Mouse (Mus musculus) cerebellum, adult 11-12 months (tissue): Measurements from ENCODE around the gene Crp.

Experiments used
- DNase-seq: peaks from one replicate; pipeline ENCODE4 v3.0.0; 2022

The Crp gene

GRCm38 (mm10) chr1:172697844-172698243 is at the start of gene Crp:
TSS of gene Crp (plus strand) at chr1:172698055.
- no peak for DNase-seq

- DNase-seq, result no peak
Measured at GRCm38 (mm10) chr1:172649396-172649795, 48.5 kb upstream of the Crp start.

GRCm38 (mm10) chr1:172650519-172651287 is 47.2 kb upstream of the Crp start:
- DNase-seq, result no peak

GRCm38 (mm10) chr1:172651288-172651987 is 46.4 kb upstream of the Crp start:
- no peak for DNase-seq

GRCm38 (mm10) chr1:172652040-172652662 is 45.7 kb upstream of the Crp start:
- DNase-seq, result no peak

GRCm38 (mm10) chr1:172653900-172654299 is 44.0 kb upstream of the Crp start:
- DNase-seq, result no peak

- DNase-seq, result no peak
Measured at GRCm38 (mm10) chr1:172657266-172657665, 40.6 kb upstream of the Crp start.

- DNase-seq, result no peak
Measured at GRCm38 (mm10) chr1:172659688-172660087, 38.2 kb upstream of the Crp start.

GRCm38 (mm10) chr1:172665457-172665856 is 32.4 kb upstream of the Crp start:
- no peak for DNase-seq

- no peak for DNase-seq
Measured at GRCm38 (mm10) chr1:172667597-172667996, 30.3 kb upstream of the Crp start.

- DNase-seq, result no peak
Measured at GRCm38 (mm10) chr1:172670716-172671115, 27.1 kb upstream of the Crp start.

- DNase-seq, result no peak
Measured at GRCm38 (mm10) chr1:172680742-172681141, 17.1 kb upstream of the Crp start.

GRCm38 (mm10) chr1:172683551-172683950 is 14.3 kb upstream of the Crp start:
- no peak for DNase-seq

GRCm38 (mm10) chr1:172683957-172684356 is 13.9 kb upstream of the Crp start:
- no peak for DNase-seq

- no peak for DNase-seq
Measured at GRCm38 (mm10) chr1:172685178-172685577, 12.7 kb upstream of the Crp start.

- no peak for DNase-seq
Measured at GRCm38 (mm10) chr1:172697422-172697821, 433 bp upstream of the Crp start.

GRCm38 (mm10) chr1:172700814-172701213 is 3.0 kb downstream of the Crp start:
- DNase-seq, result no peak

- DNase-seq, result no peak
Measured at GRCm38 (mm10) chr1:172701381-172701780, 3.5 kb downstream of the Crp start.

- DNase-seq, result no peak
Measured at GRCm38 (mm10) chr1:172701901-172702300, 4.0 kb downstream of the Crp start.

- DNase-seq, result no peak
Measured at GRCm38 (mm10) chr1:172704769-172705168, 6.9 kb downstream of the Crp start.

- DNase-seq, result no peak
Measured at GRCm38 (mm10) chr1:172706243-172706642, 8.4 kb downstream of the Crp start.

GRCm38 (mm10) chr1:172709788-172710350 is 12.0 kb downstream of the Crp start:
- DNase-seq, result no peak

GRCm38 (mm10) chr1:172711396-172711795 is 13.5 kb downstream of the Crp start:
- no peak for DNase-seq

- DNase-seq, result no peak
Measured at GRCm38 (mm10) chr1:172711962-172712361, 14.1 kb downstream of the Crp start.
